Mouse (Mus musculus) G1E (cell line): ENCODE measurements around the gene Etfa. TPM values are rescaled to one million over a fixed set of nuclear protein-coding genes. Genes with fewer than 3 reads are reported as not detected.

Experiments
- ATAC-seq: 2 replicates; pipeline ENCODE4 v1.8.0; 2016; ENCODE audit warnings: mild to moderate bottlenecking; ENCODE audit not compliant: insufficient number of reproducible peaks, poor library complexity, low FRiP score, severe bottlenecking; ENCODE audit errors: extremely low read depth
- DNase-seq: peaks from one replicate; pipeline ENCODE4 v3.0.0; 2012; ENCODE audit warnings: low spot score
- H3K27me3 ChIP-seq: 2 replicates; pipeline ENCODE4 v1.6.1; 2012; ENCODE audit warnings: mild to moderate bottlenecking, low read length, inconsistent platforms; ENCODE audit not compliant: insufficient read depth
- H3K36me3 ChIP-seq: replicated peaks from 2 replicates; pipeline ENCODE3; 2012; ENCODE audit warnings: mild to moderate bottlenecking, inconsistent platforms
- H3K4me1 ChIP-seq: 2 replicates; pipeline ENCODE4 v1.6.1; 2012; ENCODE audit warnings: low read depth, low read length, inconsistent platforms, mixed read lengths; ENCODE audit not compliant: insufficient read depth
- H3K4me3 ChIP-seq: 2 replicates; pipeline ENCODE4 v1.5.1; 2012; ENCODE audit warnings: low read depth, mild to moderate bottlenecking, inconsistent platforms, low read length, moderate library complexity, mixed read lengths
- H3K9me3 ChIP-seq: replicated peaks from 2 replicates; pipeline ENCODE4 v1.6.1; 2012; ENCODE audit warnings: inconsistent platforms
- CTCF ChIP-seq: IDR thresholded peaks from 2 replicates; pipeline ENCODE4 v1.5.1; 2012; ENCODE audit warnings: low read depth, low read length, inconsistent platforms, mixed read lengths
- GATA1 ChIP-seq: IDR thresholded peaks from 2 replicates; pipeline ENCODE4 v1.6.1; 2012; ENCODE audit warnings: borderline replicate concordance, low read length, inconsistent platforms, mixed read lengths
- GATA2 ChIP-seq: IDR thresholded peaks from 2 replicates; pipeline ENCODE4 v1.6.1; 2012; ENCODE audit warnings: low read depth, low read length, inconsistent platforms, borderline replicate concordance
- POLR2AphosphoS5 ChIP-seq: IDR thresholded peaks from 2 replicates; pipeline ENCODE4 v1.6.1; 2012; ENCODE audit warnings: low read depth, low read length, inconsistent platforms; ENCODE audit not compliant: insufficient replicate concordance
- TAL1 ChIP-seq: conservative IDR thresholded peaks from 2 replicates; pipeline ENCODE4 v1.6.1; 2012; ENCODE audit warnings: low read depth, low read length, inconsistent platforms, mixed read lengths
- polyA plus RNA-seq: library from polyadenylated mRNA; stranded (reverse); fragments of >175 nt; gene quantifications from 2 replicates; pipeline ENCODE4 v1.2.3, GENCODE M21; 2012
- total RNA-seq, 2 experiments: library from RNA; stranded (forward) in 1 of 2; stranded (reverse) in 1 of 2; fragments of 200-1000 nt in 1 of 2; fragments of >200 nt in 1 of 2; fragmentation: Nextera tagmentation in 1 of 2; gene quantifications; 2 replicates each; pipeline ENCODE4 v1.2.3; 2014 to 2017

Etfa gene
- total and polyA plus RNA-seq, 3 experiments: 44.2 to 77.6 (median 49.2) TPM

- ATAC-seq (no peak), DNase-seq (no peak)
- Histone ChIP-seq H3K9me3 (peaks cover 12% of the 10 kb centered on the region), H3K4me3 (no peak overlapping the region), H3K27me3 (peaks cover 84% of the 10 kb centered on the region), H3K36me3 (no peaks in the 10 kb centered on the region), H3K4me1 (peaks cover 3% of the 10 kb centered on the region; the same call in 1 of the 2 replicates)
- TF ChIP-seq GATA2: no peak
- no peak for TF ChIP-seq GATA1
- TF ChIP-seq CTCF: no peak
- no peak for TF ChIP-seq POLR2AphosphoS5
- TF ChIP-seq TAL1: no peak
These were observed 29.8 kb upstream of the Etfa start for GRCm38 (mm10) chr9:55541681-55542365.

DNA sequence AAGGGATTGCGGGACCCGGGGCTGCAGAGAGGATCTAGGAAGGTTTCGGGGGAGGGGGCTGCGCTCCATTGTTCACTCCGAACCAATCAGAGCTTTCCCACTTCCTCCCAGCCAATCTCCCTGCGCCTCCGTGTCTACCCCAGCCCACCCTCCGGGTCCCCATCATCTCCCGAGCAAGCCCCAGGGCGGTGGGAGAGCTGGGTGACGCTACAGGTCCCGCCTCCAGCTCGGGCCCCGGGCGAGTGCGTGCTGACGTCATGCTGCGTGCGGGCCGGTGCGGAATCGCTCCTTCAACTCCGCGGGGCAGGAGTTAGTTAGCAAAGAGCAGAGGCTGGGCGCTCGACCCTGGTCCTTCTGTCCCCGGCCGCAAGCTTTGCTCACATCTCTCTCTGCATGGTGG lies 28.8 kb upstream of the Etfa start:
- H3K36me3 ChIP-seq: no peaks in the 10 kb centered on the region
- peaks cover 7% of the 10 kb centered on the region for H3K9me3 ChIP-seq
- DNase-seq (no peak), ATAC-seq (no peak)
- no peak for TF ChIP-seq POLR2AphosphoS5
- no peak for TF ChIP-seq GATA1
- no peak for TF ChIP-seq TAL1
- no peak for TF ChIP-seq GATA2
- no peak for TF ChIP-seq CTCF
- H3K4me3 ChIP-seq: peak overlapping the region; percentile 35; the same call in 1 of the 2 replicates
- H3K27me3 ChIP-seq: peaks cover 80% of the 10 kb centered on the region
- H3K4me1 ChIP-seq: peaks cover 3% of the 10 kb centered on the region; the same call in 1 of the 2 replicates

GRCm38 (mm10) chr9:55540391-55540770 lies 28.3 kb upstream of the Etfa start:
- Histone ChIP-seq H3K4me3 (no peak overlapping the region), H3K9me3 (peaks cover 7% of the 10 kb centered on the region), H3K36me3 (no peaks in the 10 kb centered on the region), H3K27me3 (peaks cover 78% of the 10 kb centered on the region), H3K4me1 (peaks cover 3% of the 10 kb centered on the region; the same call in 1 of the 2 replicates)
- no peak for TF ChIP-seq GATA2
- TF ChIP-seq TAL1: no peak
- TF ChIP-seq CTCF: no peak
- TF ChIP-seq GATA1: no peak
- no peak for TF ChIP-seq POLR2AphosphoS5
- ATAC-seq: no peak
- DNase-seq: no peak

GRCm38 (mm10) chr9:55539661-55540390 lies 27.8 kb upstream of the Etfa start:
- peaks cover 76% of the 10 kb centered on the region for H3K27me3 ChIP-seq

DNA sequence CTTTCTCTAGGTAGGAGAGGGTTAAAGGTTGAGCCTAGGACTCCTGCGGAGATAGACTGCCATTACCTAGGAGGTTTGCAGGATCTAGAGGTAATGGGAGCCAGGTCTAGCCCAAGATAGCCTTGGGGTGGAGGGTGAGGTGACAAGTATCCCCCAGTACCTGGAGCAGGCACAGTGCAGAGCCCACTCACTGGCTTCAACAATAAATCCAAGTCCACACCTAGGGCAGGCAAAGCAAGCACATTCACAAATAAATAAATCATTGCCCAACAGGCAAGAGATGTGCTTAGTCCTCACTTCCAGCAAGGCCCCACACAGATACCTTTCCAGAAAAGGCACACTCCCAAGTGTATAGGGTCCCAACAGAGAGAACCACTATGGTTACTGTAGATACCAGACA lies 27.0 kb upstream of the Etfa start:
- Histone ChIP-seq H3K27me3 (peaks cover 74% of the 10 kb centered on the region), H3K36me3 (no peaks in the 10 kb centered on the region), H3K4me3 (no peak overlapping the region), H3K9me3 (peaks cover 7% of the 10 kb centered on the region), H3K4me1 (peaks cover 3% of the 10 kb centered on the region; the same call in 1 of the 2 replicates)
- ATAC-seq (no peak), DNase-seq (no peak)
- TF ChIP-seq CTCF: no peak
- TF ChIP-seq POLR2AphosphoS5: no peak
- no peak for TF ChIP-seq TAL1
- no peak for TF ChIP-seq GATA1
- no peak for TF ChIP-seq GATA2

More at GRCm38 (mm10) chr9:55539661-55540390, 27.8 kb upstream of the Etfa start:
- no peak for TF ChIP-seq TAL1
- no peaks in the 10 kb centered on the region for H3K36me3 ChIP-seq
- no peak overlapping the region for H3K4me3 ChIP-seq
- H3K9me3 ChIP-seq: peaks cover 7% of the 10 kb centered on the region
- DNase-seq (no peak), ATAC-seq (no peak)
- H3K4me1 ChIP-seq: peaks cover 3% of the 10 kb centered on the region; the same call in 1 of the 2 replicates

DNA sequence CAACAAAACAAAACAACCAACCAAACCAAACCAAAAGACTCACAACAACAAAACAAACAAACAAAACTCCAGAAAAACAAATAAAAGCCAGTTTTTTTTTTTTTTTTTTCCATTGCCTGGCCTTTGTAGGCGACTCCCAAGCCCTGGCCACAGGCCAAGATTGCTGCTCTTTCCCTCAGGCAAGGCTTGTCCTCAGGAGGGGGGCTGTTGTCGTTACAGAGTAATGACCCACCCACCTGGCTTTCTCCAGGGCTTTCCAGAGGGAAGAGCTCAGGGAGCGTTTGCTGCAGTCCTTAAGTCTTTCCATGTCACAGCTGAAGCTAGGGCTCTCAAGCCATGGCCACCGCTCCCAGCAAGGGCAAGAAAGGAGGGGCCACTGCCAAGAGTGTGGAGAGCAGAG lies 26.3 kb upstream of the Etfa start, which contains the start of gene Isl2:
TSS of gene Isl2 (plus strand) at position 296 of the 400 bp plus-strand sequence.
- TF ChIP-seq CTCF: no peak
- no peak for TF ChIP-seq GATA2
- TF ChIP-seq TAL1: no peak
- Histone ChIP-seq H3K4me1 (peaks cover 3% of the 10 kb centered on the region; the same call in 1 of the 2 replicates), H3K36me3 (no peaks in the 10 kb centered on the region), H3K27me3 (peaks cover 68% of the 10 kb centered on the region), H3K4me3 (no peak within 1 kb of the TSS), H3K9me3 (peaks cover 7% of the 10 kb centered on the region)
- no peak for DNase-seq
- ATAC-seq: no peak
